21 mouse cellular contexts compared by ENCODE assay signal in genomic region chr3:90250791-90251190, GRCm38 (mm10). TPM values are rescaled to one million over a fixed set of nuclear protein-coding genes. Genes with fewer than 3 reads are reported as not detected.
DNase-seq lines count a peak whose midpoint lies in the region; ATAC-seq and TF ChIP-seq lines count a peak whose summit lies in the region.
"Had no signal": no experiment of that assay in that cellular context is flagged by ENCODE, and none has a peak within 500 bp of the region (broad histone marks: within the 10 kb centered on the region; RNA-seq: fewer than 3 reads in every experiment).

No protein-coding gene starts in this region.

- H3K27ac ChIP-seq in intestine, postnatal 0 days (ENCODE audit: low read depth, low read length), result 0 out of 2 replicates have a peak overlapping the region, but pooled peaks have one; percentile 11
- H3K27ac ChIP-seq in intestine, embryonic 15.5 days, result no peak overlapping the region
- H3K27ac ChIP-seq in liver, embryonic 12.5 days, result 0 out of 2 replicates have a peak overlapping the region, but pooled peaks have one; percentile 10
- H3K27ac ChIP-seq: embryonic facial prominence, embryonic 10.5 days; forebrain, embryonic 13.5 days; hindbrain, embryonic 14.5 days; limb, embryonic 13.5 days; liver, embryonic 14.5 days; midbrain, embryonic 15.5 days; neural tube, embryonic 13.5 days had no signal

- H3K9ac ChIP-seq in intestine, postnatal 0 days (ENCODE audit: low read depth, low read length), result no peak overlapping the region
- no peak overlapping the region for H3K9ac ChIP-seq in intestine, embryonic 15.5 days
- H3K9ac ChIP-seq in liver, embryonic 12.5 days, result no peak overlapping the region
- H3K9ac ChIP-seq: forebrain, embryonic 13.5 days; hindbrain, embryonic 14.5 days; limb, embryonic 13.5 days; liver, embryonic 14.5 days; lung, embryonic 14.5 days; midbrain, embryonic 15.5 days; neural tube, embryonic 13.5 days had no signal

- H3K9me3 ChIP-seq in intestine, postnatal 0 days (ENCODE audit: control insufficient read depth), result no peaks in the 10 kb centered on the region
- no peaks in the 10 kb centered on the region for H3K9me3 ChIP-seq in intestine, embryonic 15.5 days
- H3K9me3 ChIP-seq in liver, embryonic 12.5 days (replicated peaks), result no peaks in the 10 kb centered on the region
- H3K9me3 ChIP-seq: embryonic facial prominence, embryonic 10.5 days; forebrain, embryonic 13.5 days; limb, embryonic 13.5 days; megakaryocyte, embryonic 14.5 days; midbrain, embryonic 15.5 days; neural tube, embryonic 13.5 days had no signal

- TF ChIP-seq POLR2A in brain, embryonic 14.5 days (IDR thresholded peaks at IDR 0.05; ENCODE audit: borderline replicate concordance, extremely low read depth, insufficient read depth, insufficient read length, poor library complexity, severe bottlenecking), result no peak

- H3K4me3 ChIP-seq in intestine, postnatal 0 days (ENCODE audit: low read depth, low read length), result no peak overlapping the region
- H3K4me3 ChIP-seq in intestine, embryonic 15.5 days (replicated peaks), result no peak overlapping the region
- H3K4me3 ChIP-seq in liver, embryonic 12.5 days, result no peak overlapping the region
- H3K4me3 ChIP-seq: embryonic facial prominence, embryonic 10.5 days; forebrain, embryonic 13.5 days; limb, embryonic 13.5 days; megakaryocyte, embryonic 14.5 days; midbrain, embryonic 15.5 days; neural tube, embryonic 13.5 days had no signal

- 0 out of 2 replicates have a peak, but pooled peaks cover 4% of the 10 kb centered on the region for H3K4me1 ChIP-seq in intestine, postnatal 0 days (replicated peaks; ENCODE audit: control insufficient read depth, insufficient read depth, low read length)
- peaks cover 17% of the 10 kb centered on the region for H3K4me1 ChIP-seq in intestine, embryonic 15.5 days (replicated peaks)
- H3K4me1 ChIP-seq in liver, embryonic 12.5 days, result peaks cover 49% of the 10 kb centered on the region

- ATAC-seq in intestine, postnatal 0 days, result no peak
- ATAC-seq in intestine, embryonic 15.5 days, result no peak
- no peak for ATAC-seq in liver, embryonic 12.5 days
- ATAC-seq: forebrain, embryonic 13.5 days; inflammation-experienced regulatory T-cells, adult 6 months; midbrain, embryonic 15.5 days had no signal

- no peaks in the 10 kb centered on the region for H3K27me3 ChIP-seq in intestine, postnatal 0 days (replicated peaks; ENCODE audit: control insufficient read depth, insufficient read depth, low read length)
- H3K27me3 ChIP-seq in intestine, embryonic 15.5 days (replicated peaks), result no peaks in the 10 kb centered on the region
- no peaks in the 10 kb centered on the region for H3K27me3 ChIP-seq in liver, embryonic 12.5 days (replicated peaks)
- H3K27me3 ChIP-seq: forebrain, embryonic 13.5 days; limb, embryonic 13.5 days; megakaryocyte, embryonic 14.5 days; midbrain, embryonic 15.5 days; neural tube, embryonic 13.5 days had no signal

- 0 out of 2 replicates have a peak overlapping the region, but pooled peaks have one; percentile 6 for H3K4me2 ChIP-seq in intestine, postnatal 0 days (replicated peaks; ENCODE audit: low read depth)
- H3K4me2 ChIP-seq in intestine, embryonic 15.5 days (replicated peaks), result no peak overlapping the region
- H3K4me2 ChIP-seq in liver, embryonic 12.5 days, result no peak overlapping the region
- H3K4me2 ChIP-seq: forebrain, embryonic 13.5 days; hindbrain, embryonic 14.5 days; limb, embryonic 13.5 days; lung, embryonic 14.5 days; midbrain, embryonic 15.5 days; neural tube, embryonic 13.5 days had no signal

- H3K36me3 ChIP-seq in intestine, postnatal 0 days (ENCODE audit: control insufficient read depth, insufficient read depth), result peaks cover 16% of the 10 kb centered on the region
- H3K36me3 ChIP-seq in intestine, embryonic 15.5 days, result peaks cover 7% of the 10 kb centered on the region; the same call in 1 of the 2 replicates
- peaks cover 16% of the 10 kb centered on the region for H3K36me3 ChIP-seq in liver, embryonic 12.5 days
- H3K36me3 ChIP-seq: midbrain, embryonic 15.5 days had no signal

- WGBS in intestine, postnatal 0 days, result 74% methylated on average over 6 of the region's 6 CpGs
- WGBS in intestine, embryonic 15.5 days, result 87% methylated on average over 6 of the region's 6 CpGs
- 82% methylated on average over 6 of the region's 6 CpGs for WGBS in liver, embryonic 12.5 days (ENCODE audit: insufficient replicate concordance)

- DNase-seq in liver, result no peak
- peak; percentile 3 for DNase-seq in brain, embryonic 14.5 days (ENCODE audit: low read depth)
- DNase-seq in neural tube, embryonic 10.5 days (ENCODE audit: extremely low spot score, low spot score), result no peak
- DNase-seq in kidney, postnatal 4 days, result no peak
- DNase-seq: adrenal gland, postnatal 14 days; cerebellum, adult 9-10 months; heart, postnatal 4 days; kidney, postnatal 10 days; lung, embryonic 14.5 days had no signal

- no peak for TF ChIP-seq CTCF in intestine, postnatal 0 days (IDR thresholded peaks at IDR 0.05; ENCODE audit: low read depth)
- TF ChIP-seq CTCF in brain, embryonic 14.5 days (IDR thresholded peaks at IDR 0.05; ENCODE audit: borderline replicate concordance, extremely low read depth, insufficient read depth, insufficient read length), result no peak

RNA-seq across cellular contexts. Expression of gene Slc39a1, which starts 2.8 kb away (rescaled TPM):
- 153 and 158 TPM in 2 replicates for polyA plus RNA-seq in intestine, postnatal 0 days (2015; fragmentation: Nextera tagmentation; extraction: Ambion mirVana)
- 114 and 119 TPM in 2 replicates for polyA plus RNA-seq in intestine, embryonic 15.5 days (2015; fragmentation: Nextera tagmentation; extraction: Ambion mirVana)
- polyA plus RNA-seq in liver, embryonic 12.5 days (2016; fragmentation: Nextera tagmentation; extraction: Ambion mirVana), result 30.7 and 33.1 TPM in 2 replicates
- polyA plus RNA-seq in brain, embryonic 14.5 days (2012; rRNA removed), result 24.0 and 35.8 TPM in 2 replicates

RNA-seq across cellular contexts. Expression of gene Crtc2, which starts 3.2 kb away (rescaled TPM):
- 12.2 and 14.9 TPM in 2 replicates for polyA plus RNA-seq in intestine, postnatal 0 days (2015; fragmentation: Nextera tagmentation; extraction: Ambion mirVana)
- 18.6 and 19.0 TPM in 2 replicates for polyA plus RNA-seq in intestine, embryonic 15.5 days (2015; fragmentation: Nextera tagmentation; extraction: Ambion mirVana)
- 8.2 and 9.4 TPM in 2 replicates for polyA plus RNA-seq in liver, embryonic 12.5 days (2016; fragmentation: Nextera tagmentation; extraction: Ambion mirVana)
- polyA plus RNA-seq in brain, embryonic 14.5 days (2012; rRNA removed), result 62.1 and 72.8 TPM in 2 replicates

RNA-seq across cellular contexts. Expression of gene Creb3l4, which starts 7.5 kb away (rescaled TPM):
- polyA plus RNA-seq in intestine, postnatal 0 days (2015; fragmentation: Nextera tagmentation; extraction: Ambion mirVana), result 7.5 and 8.6 TPM in 2 replicates
- polyA plus RNA-seq in intestine, embryonic 15.5 days (2015; fragmentation: Nextera tagmentation; extraction: Ambion mirVana), result 10.7 and 14.5 TPM in 2 replicates
- polyA plus RNA-seq in liver, embryonic 12.5 days (2016; fragmentation: Nextera tagmentation; extraction: Ambion mirVana), result 0.56 and 0.66 TPM in 2 replicates
- polyA plus RNA-seq in brain, embryonic 14.5 days (2012; rRNA removed), result 1.3 and 2.4 TPM in 2 replicates
- polyA plus RNA-seq: inflammation-experienced regulatory T-cells, adult 6 months had no signal

RNA-seq across cellular contexts. Expression of gene Dennd4b, which starts 14.2 kb away (rescaled TPM):
- polyA plus RNA-seq in intestine, postnatal 0 days (2015; fragmentation: Nextera tagmentation; extraction: Ambion mirVana), result 0.93 and 0.94 TPM in 2 replicates
- 2.3 and 3.9 TPM in 2 replicates for polyA plus RNA-seq in intestine, embryonic 15.5 days (2015; fragmentation: Nextera tagmentation; extraction: Ambion mirVana)
- 3.0 and 3.4 TPM in 2 replicates for polyA plus RNA-seq in liver, embryonic 12.5 days (2016; fragmentation: Nextera tagmentation; extraction: Ambion mirVana)
- 29.3 and 30.7 TPM in 2 replicates for polyA plus RNA-seq in brain, embryonic 14.5 days (2012; rRNA removed)

RNA-seq across cellular contexts. Expression of gene Jtb, which starts 19.4 kb away (rescaled TPM):
- polyA plus RNA-seq in intestine, postnatal 0 days (2015; fragmentation: Nextera tagmentation; extraction: Ambion mirVana), result 169 and 172 TPM in 2 replicates
- polyA plus RNA-seq in intestine, embryonic 15.5 days (2015; fragmentation: Nextera tagmentation; extraction: Ambion mirVana), result 111 and 113 TPM in 2 replicates
- polyA plus RNA-seq in liver, embryonic 12.5 days (2016; fragmentation: Nextera tagmentation; extraction: Ambion mirVana), result 64.9 and 66.4 TPM in 2 replicates
- 48.4 and 76.8 TPM in 2 replicates for polyA plus RNA-seq in brain, embryonic 14.5 days (2012; rRNA removed)
